Mouse (Mus musculus): ENCODE results near the gene Tnfsf14.

GRCm38 (mm10) chr17:57219167-57219883 lies 25.3 kb upstream of the Tnfsf14 start:
- TF ChIP-seq POLR2A (IDR thresholded peaks at IDR 0.05; ENCODE audit: borderline replicate concordance, insufficient read depth, low read length) (no peak), CTCF (IDR thresholded peaks at IDR 0.05; ENCODE audit: borderline replicate concordance, insufficient read depth, low read depth, low read length) (peak; percentile 68)

Measured in cerebellum, adult 2 months (tissue).